Mouse (Mus musculus): ENCODE data around the gene Elmod3. TPM values are rescaled to one million over a fixed set of nuclear protein-coding genes. Genes with fewer than 3 reads are reported as not detected.
A peak's percentile ranks its signal among the peaks of the same experiment; 100 is the strongest.

Gene Elmod3
- polyA plus RNA-seq, 1 experiment from 2014 or later = 15.6 TPM

DNA sequence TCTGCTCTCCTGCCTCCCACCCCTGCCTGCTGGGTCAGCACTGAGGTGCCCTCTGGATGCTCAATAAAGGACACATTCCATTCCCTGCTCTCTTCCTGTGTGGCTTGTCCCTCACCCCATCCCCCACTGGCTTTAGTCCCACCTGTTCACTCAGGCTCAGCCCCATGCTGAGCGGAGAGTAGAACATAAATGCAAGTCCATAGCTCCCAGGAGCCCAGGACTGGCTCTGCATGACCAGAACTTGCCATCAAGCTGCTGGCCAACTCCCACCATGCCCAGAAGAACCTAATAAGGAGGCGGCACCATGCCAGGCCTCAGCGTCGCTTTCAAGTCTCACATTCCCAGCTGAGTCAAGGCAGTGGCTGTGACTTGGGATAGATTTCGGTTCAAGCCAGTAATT lies 35.3 kb downstream of the Elmod3 start:
- Histone ChIP-seq H3K4me2 (ENCODE audit: low read depth, low read length) (no peak overlapping the region), H3K36me3 (ENCODE audit: control insufficient read depth, insufficient read depth, low read length) (no peaks in the 10 kb centered on the region; the same call in 1 of the 2 replicates), H3K9me3 (ENCODE audit: control insufficient read depth, low read length) (no peaks in the 10 kb centered on the region), H3K27me3 (replicated peaks; ENCODE audit: control insufficient read depth, insufficient read depth, low read length) (no peaks in the 10 kb centered on the region), H3K27ac (ENCODE audit: low read length) (no peak overlapping the region), H3K9ac (ENCODE audit: low read depth, low read length) (peak overlapping the region; percentile 10; the same call in 1 of the 2 replicates), H3K4me1 (ENCODE audit: control insufficient read depth, insufficient read depth, low read length) (peaks cover 13% of the 10 kb centered on the region), H3K4me3 (ENCODE audit: low read length) (no peak overlapping the region)
- no peak for ATAC-seq
- 82% methylated on average over 5 of the region's 5 CpGs for WGBS

DNA sequence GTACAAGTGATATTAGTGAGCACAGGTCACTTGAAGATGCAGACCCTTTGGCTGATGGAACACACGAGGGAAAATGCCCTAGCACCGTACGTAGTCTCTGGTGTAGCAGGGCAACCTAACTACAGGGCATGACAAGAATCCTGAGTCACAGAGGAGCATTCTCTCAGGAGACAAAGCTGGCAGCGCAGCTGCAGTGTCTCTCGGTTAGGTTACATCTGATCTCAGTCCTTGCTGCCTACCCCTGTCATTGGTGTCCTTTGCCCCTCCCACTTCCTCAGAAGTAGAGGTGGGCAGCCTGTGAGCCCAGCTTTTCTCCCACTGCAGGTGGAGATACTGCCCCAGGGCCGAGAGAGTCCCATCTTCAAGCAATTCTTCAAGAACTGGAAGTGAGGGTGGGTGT lies 35.7 kb downstream of the Elmod3 start:
- no peak overlapping the region for H3K4me2 ChIP-seq (ENCODE audit: low read depth, low read length)
- no peak overlapping the region for H3K27ac ChIP-seq (ENCODE audit: low read length)
- H3K4me1 ChIP-seq (ENCODE audit: control insufficient read depth, insufficient read depth, low read length) = peaks cover 13% of the 10 kb centered on the region
- WGBS = 63% methylated on average over 6 of the region's 6 CpGs
- no peaks in the 10 kb centered on the region; the same call in 1 of the 2 replicates for H3K36me3 ChIP-seq (ENCODE audit: control insufficient read depth, insufficient read depth, low read length)
- H3K27me3 ChIP-seq (replicated peaks; ENCODE audit: control insufficient read depth, insufficient read depth, low read length) = no peaks in the 10 kb centered on the region
- H3K9me3 ChIP-seq (ENCODE audit: control insufficient read depth, low read length) = no peaks in the 10 kb centered on the region
- H3K9ac ChIP-seq (ENCODE audit: low read depth, low read length) = peak overlapping the region; percentile 10; the same call in 1 of the 2 replicates
- no peak overlapping the region for H3K4me3 ChIP-seq (ENCODE audit: low read length)
- ATAC-seq = no peak

DNA sequence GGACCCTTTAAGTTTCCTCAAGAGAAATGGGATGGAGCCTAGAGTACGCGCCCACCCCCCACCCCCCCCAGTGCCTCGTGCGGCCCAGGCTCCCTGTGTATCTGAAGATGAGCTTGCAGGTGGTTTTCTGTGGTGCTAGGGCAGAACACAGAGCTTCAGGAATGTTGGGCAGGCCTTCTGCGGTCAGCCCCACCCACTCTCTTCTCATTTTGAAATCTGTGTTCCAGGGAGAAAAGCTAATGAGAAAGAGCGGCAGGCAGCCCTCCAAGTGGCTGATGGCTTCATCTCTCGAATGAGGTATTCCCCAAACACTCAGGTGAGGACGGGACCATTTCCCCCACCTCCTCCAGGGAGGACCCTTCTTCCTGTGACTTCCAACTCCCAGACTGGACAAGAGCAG lies 37.4 kb downstream of the Elmod3 start:
- no peak for ATAC-seq
- WGBS = 64% methylated on average over 8 of the region's 8 CpGs

DNA sequence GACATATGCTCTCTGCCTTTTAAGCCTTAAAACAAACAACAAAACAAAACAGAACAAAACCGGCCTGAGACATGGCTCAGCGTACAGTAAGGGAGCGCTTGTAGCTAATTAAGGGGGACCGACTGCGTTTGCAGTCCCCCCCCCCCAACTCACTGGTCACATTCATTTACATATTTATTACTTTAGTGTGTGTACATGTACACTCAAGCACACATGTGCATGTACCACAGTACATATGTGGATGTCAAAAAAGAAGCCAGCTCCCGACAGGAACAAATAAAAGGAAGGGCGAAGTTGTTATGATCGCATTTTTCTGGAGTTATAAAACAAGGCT lies 45.2 kb downstream of the Elmod3 start:
- 10% methylated on average over 8 of the region's 8 CpGs for WGBS
- Histone ChIP-seq H3K27ac (ENCODE audit: low read length) (peak overlapping the region; percentile 90), H3K9me3 (ENCODE audit: control insufficient read depth, low read length) (no peaks in the 10 kb centered on the region), H3K27me3 (replicated peaks; ENCODE audit: control insufficient read depth, insufficient read depth, low read length) (no peaks in the 10 kb centered on the region), H3K4me3 (ENCODE audit: low read length) (peak overlapping the region; percentile 51), H3K4me2 (ENCODE audit: low read depth, low read length) (peak overlapping the region; percentile 85), H3K36me3 (ENCODE audit: control insufficient read depth, insufficient read depth, low read length) (no peaks in the 10 kb centered on the region), H3K9ac (ENCODE audit: low read depth, low read length) (peak overlapping the region; percentile 67), H3K4me1 (ENCODE audit: control insufficient read depth, insufficient read depth, low read length) (peaks cover 40% of the 10 kb centered on the region)
- ATAC-seq = no peak; the same call in 1 of the 2 replicates

More for the DNA sequence above, 37.4 kb downstream of the Elmod3 start:
- H3K36me3 ChIP-seq (ENCODE audit: control insufficient read depth, insufficient read depth, low read length) = no peaks in the 10 kb centered on the region
- no peak overlapping the region for H3K27ac ChIP-seq (ENCODE audit: low read length)
- H3K9me3 ChIP-seq (ENCODE audit: control insufficient read depth, low read length) = no peaks in the 10 kb centered on the region
- H3K4me1 ChIP-seq (ENCODE audit: control insufficient read depth, insufficient read depth, low read length) = peaks cover 12% of the 10 kb centered on the region
- no peaks in the 10 kb centered on the region for H3K27me3 ChIP-seq (replicated peaks; ENCODE audit: control insufficient read depth, insufficient read depth, low read length)
- no peak overlapping the region for H3K4me2 ChIP-seq (ENCODE audit: low read depth, low read length)
- H3K9ac ChIP-seq (ENCODE audit: low read depth, low read length) = no peak overlapping the region
- H3K4me3 ChIP-seq (ENCODE audit: low read length) = no peak overlapping the region

DNA sequence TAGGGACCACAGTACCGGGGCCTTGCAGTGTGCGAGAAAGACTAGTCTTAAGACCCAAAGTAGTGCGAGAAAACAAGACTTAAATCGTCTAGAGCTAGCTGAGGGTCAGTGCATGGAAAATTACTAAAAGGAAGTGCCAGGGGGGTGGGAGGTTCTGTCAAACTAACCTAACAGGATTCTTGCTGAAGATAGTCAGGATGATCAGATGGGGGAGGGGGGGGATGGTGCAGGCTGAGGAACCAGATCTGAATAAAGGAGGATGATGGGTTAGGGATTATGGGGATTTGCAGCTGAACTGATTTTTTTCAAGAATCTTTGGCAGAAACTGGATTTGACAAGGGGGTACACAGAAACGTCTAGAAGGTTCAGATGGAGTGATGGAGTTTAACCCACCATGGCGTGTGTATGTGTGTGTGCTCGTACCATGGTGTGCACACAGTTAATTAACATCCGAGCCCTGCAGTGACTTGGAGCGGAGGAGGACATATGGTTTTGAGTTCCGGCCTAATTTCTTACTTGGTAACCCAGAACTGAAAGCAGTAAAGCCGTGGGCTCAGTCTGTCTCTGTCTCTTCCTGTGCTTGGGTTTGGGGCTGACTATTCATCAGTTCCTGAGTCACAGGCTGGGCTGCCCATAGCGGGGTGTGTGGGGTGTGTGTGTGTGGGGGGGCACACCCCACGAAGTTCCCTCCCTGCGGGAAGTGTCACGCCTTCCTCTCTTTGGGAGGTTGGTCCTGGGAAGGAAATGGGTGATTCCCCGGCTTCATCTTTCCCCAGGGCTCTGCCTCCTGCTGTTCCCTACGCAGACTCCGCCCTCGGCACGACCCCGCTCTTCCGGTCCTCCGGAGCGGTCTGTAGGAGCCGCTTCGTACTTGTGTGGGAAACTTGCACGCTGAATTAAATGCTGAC lies 45.8 kb downstream of the Elmod3 start:
- H3K9ac ChIP-seq (ENCODE audit: low read depth, low read length) = peak overlapping the region; percentile 67
- peak overlapping the region; percentile 85 for H3K4me2 ChIP-seq (ENCODE audit: low read depth, low read length)
- peaks cover 39% of the 10 kb centered on the region for H3K4me1 ChIP-seq (ENCODE audit: control insufficient read depth, insufficient read depth, low read length)
- no peaks in the 10 kb centered on the region for H3K27me3 ChIP-seq (replicated peaks; ENCODE audit: control insufficient read depth, insufficient read depth, low read length)
- peak overlapping the region; percentile 90 for H3K27ac ChIP-seq (ENCODE audit: low read length)
- no peaks in the 10 kb centered on the region for H3K9me3 ChIP-seq (ENCODE audit: control insufficient read depth, low read length)
- peak; percentile 89 for ATAC-seq
- WGBS = 14% methylated on average over 27 of the region's 27 CpGs
- H3K36me3 ChIP-seq (ENCODE audit: control insufficient read depth, insufficient read depth, low read length) = no peaks in the 10 kb centered on the region
- peak overlapping the region; percentile 51 for H3K4me3 ChIP-seq (ENCODE audit: low read length)

DNA sequence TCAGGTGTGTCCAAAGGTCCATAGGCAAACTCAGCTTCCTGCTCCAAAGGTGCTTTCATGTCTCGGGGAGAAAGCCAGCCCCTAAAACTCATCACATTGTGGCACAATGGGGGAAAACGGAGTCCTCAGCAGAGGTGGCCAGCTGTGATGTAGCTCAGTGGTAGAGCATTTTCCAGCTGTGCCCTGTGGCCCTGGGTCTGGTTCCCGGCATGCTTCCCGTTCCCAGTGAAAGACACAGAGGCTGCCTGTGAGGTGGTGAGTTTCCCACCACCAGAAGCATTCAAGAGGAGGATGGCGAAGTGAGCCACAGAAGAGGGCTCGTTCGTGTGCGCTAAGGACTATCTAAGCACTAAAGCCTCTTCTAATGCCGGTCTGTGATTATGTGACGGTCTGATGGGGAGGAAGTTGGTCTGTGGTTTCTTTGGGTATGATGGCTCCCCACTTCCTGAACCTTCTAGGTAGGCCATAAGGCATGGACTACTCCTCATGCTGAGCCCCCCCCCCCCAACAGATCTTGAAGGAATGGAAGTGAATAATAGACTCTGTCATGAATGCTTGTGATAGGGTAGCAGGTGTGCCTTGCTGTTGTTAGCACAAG lies 47.6 kb downstream of the Elmod3 start:
- Histone ChIP-seq H3K27ac (ENCODE audit: low read length) (no peak overlapping the region), H3K9me3 (ENCODE audit: control insufficient read depth, low read length) (no peaks in the 10 kb centered on the region), H3K36me3 (ENCODE audit: control insufficient read depth, insufficient read depth, low read length) (no peaks in the 10 kb centered on the region), H3K4me3 (ENCODE audit: low read length) (no peak overlapping the region), H3K4me1 (ENCODE audit: control insufficient read depth, insufficient read depth, low read length) (peaks cover 39% of the 10 kb centered on the region), H3K4me2 (ENCODE audit: low read depth, low read length) (no peak overlapping the region), H3K27me3 (replicated peaks; ENCODE audit: control insufficient read depth, insufficient read depth, low read length) (no peaks in the 10 kb centered on the region), H3K9ac (ENCODE audit: low read depth, low read length) (0 out of 2 replicates have a peak overlapping the region, but pooled peaks have one; percentile 22)
- 80% methylated on average over 10 of the region's 10 CpGs for WGBS
- ATAC-seq = no peak

DNA sequence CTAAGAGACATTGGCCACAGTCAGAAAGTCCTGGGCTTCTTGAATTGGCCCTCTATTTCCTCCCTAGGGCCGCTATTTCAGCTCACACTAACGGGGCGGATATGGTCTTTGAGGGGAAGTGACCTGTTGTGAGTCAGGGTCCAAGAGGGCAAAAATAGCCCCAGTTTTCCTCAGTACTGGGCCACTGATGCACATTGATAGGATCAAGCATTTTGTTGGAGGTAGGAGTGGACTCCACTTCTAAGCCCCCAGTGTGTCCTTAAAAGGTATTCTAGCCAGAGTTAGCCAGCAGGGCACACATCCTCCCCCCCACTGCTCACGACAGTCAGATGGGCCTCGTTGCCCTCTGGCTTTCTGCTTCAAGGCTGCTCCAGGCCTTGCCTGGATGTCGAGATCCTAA lies 48.2 kb downstream of the Elmod3 start:
- Histone ChIP-seq H3K4me1 (ENCODE audit: control insufficient read depth, insufficient read depth, low read length) (peaks cover 39% of the 10 kb centered on the region), H3K27ac (ENCODE audit: low read length) (no peak overlapping the region), H3K9me3 (ENCODE audit: control insufficient read depth, low read length) (no peaks in the 10 kb centered on the region), H3K9ac (ENCODE audit: low read depth, low read length) (0 out of 2 replicates have a peak overlapping the region, but pooled peaks have one; percentile 50), H3K27me3 (replicated peaks; ENCODE audit: control insufficient read depth, insufficient read depth, low read length) (no peaks in the 10 kb centered on the region), H3K4me3 (ENCODE audit: low read length) (no peak overlapping the region), H3K36me3 (ENCODE audit: control insufficient read depth, insufficient read depth, low read length) (no peaks in the 10 kb centered on the region), H3K4me2 (ENCODE audit: low read depth, low read length) (no peak overlapping the region)
- no peak for ATAC-seq
- 67% methylated on average over 6 of the region's 6 CpGs for WGBS

DNA sequence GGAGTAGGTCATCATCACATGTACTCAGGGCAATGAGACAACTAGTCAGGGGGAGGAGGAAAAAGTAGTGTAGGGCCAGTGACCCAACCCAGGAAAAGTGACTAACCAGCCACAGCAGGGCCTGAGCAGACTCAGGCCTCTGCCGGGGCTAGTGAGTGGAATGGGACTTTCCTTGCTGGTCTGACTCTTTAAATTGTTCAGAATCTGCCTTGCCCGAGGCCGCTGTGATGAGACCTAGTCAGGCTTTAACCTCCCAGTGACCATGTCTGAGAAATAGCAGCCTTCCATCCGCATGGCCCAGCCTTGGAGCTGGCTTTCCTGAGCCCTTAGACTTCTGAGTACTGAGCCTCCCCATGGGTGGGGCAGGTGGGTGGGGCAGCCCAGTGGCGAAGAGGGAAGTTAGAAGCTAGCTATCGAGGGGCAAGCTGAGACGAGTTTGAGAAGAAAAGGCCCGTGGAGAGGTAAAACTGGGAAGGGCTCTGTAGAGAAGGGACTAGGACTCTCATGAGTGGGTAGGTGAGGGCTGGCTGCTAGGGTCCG lies 49.1 kb downstream of the Elmod3 start:
- Histone ChIP-seq H3K36me3 (ENCODE audit: control insufficient read depth, insufficient read depth, low read length) (no peaks in the 10 kb centered on the region), H3K4me1 (ENCODE audit: control insufficient read depth, insufficient read depth, low read length) (peaks cover 42% of the 10 kb centered on the region), H3K4me2 (ENCODE audit: low read depth, low read length) (0 out of 2 replicates have a peak overlapping the region, but pooled peaks have one; percentile 18), H3K9me3 (ENCODE audit: control insufficient read depth, low read length) (no peaks in the 10 kb centered on the region), H3K27ac (ENCODE audit: low read length) (0 out of 2 replicates have a peak overlapping the region, but pooled peaks have one; percentile 31), H3K4me3 (ENCODE audit: low read length) (no peak overlapping the region), H3K9ac (ENCODE audit: low read depth, low read length) (0 out of 2 replicates have a peak overlapping the region, but pooled peaks have one; percentile 50), H3K27me3 (replicated peaks; ENCODE audit: control insufficient read depth, insufficient read depth, low read length) (no peaks in the 10 kb centered on the region)
- WGBS = 52% methylated on average over 9 of the region's 9 CpGs
- ATAC-seq = peak; percentile 57

DNA sequence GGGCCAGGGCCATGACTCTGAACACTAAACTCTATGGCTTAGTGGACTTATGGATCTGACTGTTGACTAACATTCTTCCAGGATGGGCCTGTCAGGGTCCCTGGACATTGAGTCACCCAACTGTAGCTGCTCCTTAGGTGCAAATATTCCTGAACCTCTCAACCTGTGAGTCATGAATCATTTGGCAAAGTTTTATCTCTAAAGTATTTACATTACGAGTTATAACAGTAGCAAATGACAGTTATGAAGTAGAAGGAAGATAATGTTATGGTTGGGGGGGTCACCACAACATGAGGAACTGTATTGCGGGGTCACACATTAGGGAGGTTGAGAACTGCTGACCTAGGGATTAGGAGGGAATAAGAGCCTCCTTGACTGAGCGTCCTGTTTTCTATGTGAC lies 50.4 kb downstream of the Elmod3 start:
- no peak for ATAC-seq

More for the DNA sequence above, 50.4 kb downstream of the Elmod3 start:
- Histone ChIP-seq H3K4me1 (ENCODE audit: control insufficient read depth, insufficient read depth, low read length) (peaks cover 39% of the 10 kb centered on the region), H3K4me2 (ENCODE audit: low read depth, low read length) (no peak overlapping the region), H3K27ac (ENCODE audit: low read length) (no peak overlapping the region; the same call in 1 of the 2 replicates), H3K9ac (ENCODE audit: low read depth, low read length) (no peak overlapping the region), H3K9me3 (ENCODE audit: control insufficient read depth, low read length) (no peaks in the 10 kb centered on the region), H3K4me3 (ENCODE audit: low read length) (no peak overlapping the region), H3K36me3 (ENCODE audit: control insufficient read depth, insufficient read depth, low read length) (no peaks in the 10 kb centered on the region), H3K27me3 (replicated peaks; ENCODE audit: control insufficient read depth, insufficient read depth, low read length) (no peaks in the 10 kb centered on the region)
- 73% methylated on average over 3 of the region's 3 CpGs for WGBS
